Mouse (Mus musculus): ENCODE data around the gene Cct3.
"Not testable (repeated sequence)": the region's sequence is repeated elsewhere in the genome, so short reads cannot be mapped to it uniquely, and the experiment has no call there.

Gene Cct3

DNA sequence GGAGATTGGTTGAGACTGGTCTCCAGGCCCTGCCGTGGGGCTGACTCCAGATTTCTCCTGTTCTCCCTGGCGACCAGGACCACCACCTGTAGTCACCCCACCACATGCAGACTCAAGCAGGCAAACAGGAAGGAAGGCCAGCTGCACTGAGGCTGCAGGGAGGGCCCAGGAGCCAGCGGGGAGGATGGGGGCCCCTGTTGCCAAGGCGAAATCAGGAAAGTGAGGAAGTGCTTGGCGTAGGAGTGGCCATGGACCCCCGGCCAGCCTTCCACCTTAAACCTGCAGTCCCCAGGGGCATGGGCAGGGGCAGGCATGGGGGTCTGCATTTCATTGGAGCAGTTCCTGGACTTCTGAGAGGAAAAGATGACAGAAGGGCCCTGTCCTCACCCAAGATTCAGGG is 64.2 kb downstream of the Cct3 start:
- in situ Hi-C loops (cut with MseI, MboI): no loop called here

DNA sequence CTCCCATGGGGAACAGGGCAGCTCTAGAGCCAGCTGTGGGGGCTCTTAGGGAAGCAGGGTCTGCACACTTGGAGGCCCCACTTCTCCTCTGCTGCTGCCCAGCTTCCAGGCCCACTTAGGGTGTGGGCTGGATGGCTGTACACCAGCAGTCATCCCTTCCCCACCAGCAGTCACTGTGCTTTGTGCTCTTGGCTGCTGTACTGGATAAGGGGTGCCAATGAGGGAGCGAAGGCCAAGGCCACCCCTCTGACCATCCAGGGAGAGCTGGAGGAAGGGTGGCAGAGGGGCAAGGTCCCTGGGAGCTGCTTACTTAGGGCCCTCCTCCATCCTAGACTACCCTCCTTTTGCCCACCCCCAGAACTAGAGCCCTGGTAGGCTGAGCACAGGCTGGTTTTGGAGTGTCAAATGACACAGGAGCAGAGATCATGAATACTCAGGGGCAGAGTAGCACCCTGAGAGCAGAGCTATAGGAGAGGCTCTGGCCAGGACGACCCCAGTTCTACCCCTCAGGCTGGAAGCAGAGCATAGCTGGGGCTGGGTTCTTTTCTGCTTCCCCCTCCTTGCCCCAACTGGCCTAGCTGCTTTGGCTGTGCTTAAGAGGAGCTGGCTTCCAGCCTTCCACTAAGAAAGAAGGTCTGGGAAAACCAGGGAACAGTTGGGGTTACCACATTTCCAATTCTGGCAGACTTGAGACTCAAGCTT is 64.8 kb downstream of the Cct3 start:
- in situ Hi-C loops (cut with MseI, MboI): no loop called here

DNA sequence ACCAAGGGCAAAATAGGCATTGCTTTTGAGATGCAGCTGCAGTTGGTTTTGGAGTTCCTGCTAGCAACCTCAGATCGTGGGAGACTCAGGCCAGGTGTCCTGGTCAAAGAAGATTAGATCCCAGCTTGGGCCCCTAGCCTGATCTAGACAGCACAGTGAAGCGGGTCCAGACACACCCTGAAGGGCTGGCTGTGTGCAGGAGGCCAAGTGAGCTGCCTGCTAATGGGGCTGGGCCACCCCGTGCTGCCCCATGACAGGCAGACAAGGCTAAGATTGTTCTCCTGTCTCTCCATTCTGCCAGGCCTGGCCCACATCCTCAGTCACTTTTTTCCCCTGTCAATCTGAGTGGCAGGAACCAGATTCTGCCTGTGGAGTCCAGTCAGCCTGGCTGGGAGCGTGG is 66.8 kb downstream of the Cct3 start:
- in situ Hi-C loops (cut with MseI, MboI): no loop called here

DNA sequence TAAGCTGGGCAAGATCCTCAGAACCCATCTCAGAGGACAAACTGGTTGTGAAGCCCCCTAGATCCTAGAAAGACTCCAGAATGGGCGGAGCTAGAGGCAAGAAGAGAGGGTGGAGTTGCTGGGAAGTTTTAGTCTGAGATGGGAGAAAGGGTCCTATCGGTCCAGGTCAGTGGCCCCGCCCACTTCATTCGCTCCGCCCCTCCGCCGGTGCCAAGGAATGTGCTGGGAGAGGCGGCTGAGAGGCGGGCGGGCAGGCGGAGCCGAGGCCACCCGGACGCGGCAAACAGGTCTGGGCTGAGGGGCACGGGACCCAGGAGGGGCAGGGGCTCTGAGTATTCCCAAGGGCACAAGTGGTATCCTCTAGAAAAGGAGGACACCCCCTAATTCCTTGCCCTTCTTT is 67.4 kb downstream of the Cct3 start, which contains the start of gene Paqr6:
Gene Paqr6 (plus strand): TSS at position 248 of the 400 bp plus-strand sequence.
- in situ Hi-C loops (cut with MseI, MboI): no loop called here

DNA sequence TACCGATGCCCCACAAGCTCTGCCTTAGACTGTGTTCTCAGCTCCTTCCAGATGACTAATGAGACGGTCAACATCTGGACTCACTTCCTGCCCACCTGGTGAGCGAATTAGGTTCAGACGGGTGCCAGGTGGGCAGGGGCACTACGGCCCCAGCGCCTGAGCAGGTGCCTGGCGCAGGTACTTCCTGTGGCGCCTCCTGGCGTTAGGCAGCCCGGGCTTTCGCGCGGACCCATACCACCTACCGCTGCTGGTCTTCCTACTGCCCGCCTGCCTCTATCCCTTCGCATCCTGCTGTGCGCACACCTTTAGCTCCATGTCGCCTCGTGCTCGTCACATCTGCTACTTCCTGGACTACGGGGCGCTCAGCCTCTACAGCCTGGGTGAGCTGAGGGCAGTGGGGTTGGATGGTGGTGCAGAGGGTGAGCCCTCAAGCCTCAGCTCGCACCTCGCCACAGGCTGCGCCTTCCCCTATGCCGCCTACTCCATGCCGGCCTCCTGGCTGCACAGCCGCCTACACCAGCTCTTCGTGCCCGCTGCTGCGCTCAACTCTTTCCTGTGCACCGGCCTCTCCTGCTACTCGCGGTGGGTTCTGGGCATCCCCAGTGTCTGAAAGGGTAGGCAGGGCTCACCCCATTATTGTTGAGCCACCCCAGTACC is 68.9 kb downstream of the Cct3 start:
- in situ Hi-C loops (cut with MseI, MboI): no loop called here

DNA sequence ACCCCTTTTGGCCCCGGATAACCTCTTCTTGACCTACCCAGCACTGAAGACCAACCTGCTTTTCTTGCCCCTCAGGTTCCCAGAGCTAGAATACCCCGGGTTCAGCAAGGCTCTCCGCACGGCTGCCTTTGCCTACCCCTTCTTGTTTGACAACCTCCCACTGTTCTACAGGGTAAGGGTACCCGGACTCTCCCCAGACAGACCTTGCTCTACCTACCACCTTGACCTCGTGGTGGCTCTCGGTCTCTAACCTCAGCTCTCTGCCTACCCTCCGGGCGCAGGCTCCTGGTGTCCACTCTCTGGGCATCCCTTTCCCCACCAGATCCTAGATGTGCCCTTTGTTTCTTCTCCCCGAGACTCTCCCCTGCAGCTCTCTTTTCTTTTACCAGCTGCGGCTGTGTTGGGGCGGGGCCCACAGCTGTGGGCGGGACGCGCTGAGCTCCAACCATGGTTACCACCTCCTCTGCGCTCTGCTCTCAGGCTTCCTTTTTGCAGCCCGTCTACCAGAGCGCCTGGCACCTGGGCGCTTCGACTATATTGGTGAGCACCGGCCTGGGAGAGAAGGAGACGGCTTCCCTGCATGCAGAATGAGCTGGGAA is 70.0 kb downstream of the Cct3 start:
- in situ Hi-C loops (cut with MseI, MboI): not testable (repeated sequence)

DNA sequence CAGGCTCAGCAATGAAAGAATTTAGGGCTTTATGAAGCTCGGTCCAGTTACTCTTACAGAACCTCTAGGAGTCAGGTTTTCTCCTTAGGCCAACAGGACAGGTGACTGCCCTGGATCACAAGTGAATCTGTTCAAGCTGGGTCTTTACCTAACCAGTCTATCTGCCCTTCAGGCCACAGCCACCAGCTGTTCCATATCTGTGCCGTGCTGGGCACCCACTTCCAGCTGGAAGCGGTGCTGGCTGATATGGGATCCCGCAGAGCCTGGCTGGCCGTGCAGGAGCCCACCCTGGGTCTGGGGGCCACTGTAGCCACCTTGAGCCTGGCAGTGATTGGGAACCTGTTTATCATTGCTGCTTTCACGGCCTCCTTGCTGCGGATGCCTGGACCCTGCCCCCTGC is 70.6 kb downstream of the Cct3 start:
- in situ Hi-C loops (cut with MseI, MboI): not testable (repeated sequence)

DNA sequence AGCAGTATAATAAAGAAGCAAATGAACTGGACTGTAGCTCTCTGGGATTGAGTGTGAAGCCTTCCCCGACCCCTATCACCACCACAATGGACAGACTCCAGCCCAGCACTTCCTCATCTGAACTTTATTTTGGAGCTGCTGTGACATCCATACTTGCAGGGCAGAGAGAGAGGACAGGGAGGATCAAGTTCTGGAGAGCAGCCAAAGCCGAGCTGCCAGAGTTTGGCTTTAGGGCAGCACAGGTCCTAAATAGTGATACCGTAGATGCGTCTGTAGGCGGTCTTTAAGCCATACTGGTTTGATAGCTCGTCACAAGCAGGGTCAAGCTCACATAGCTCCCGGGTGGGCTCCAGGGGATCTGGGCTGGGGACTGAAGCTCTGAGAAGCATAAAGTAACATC is 71.6 kb downstream of the Cct3 start:
- in situ Hi-C loops (cut with MseI, MboI): not testable (repeated sequence)

Measured in mouse trophoblast stem cell (cell line).